Mouse (Mus musculus) bone marrow macrophage, adult 2 months (primary cell): ENCODE results near the gene Rps4x.

Source experiments
- CTCF ChIP-seq: IDR thresholded peaks from 2 replicates; pipeline ENCODE4 v1.5.1; 2012; ENCODE audit warnings: low read depth, mild to moderate bottlenecking, low read length, moderate library complexity
- POLR2A ChIP-seq: IDR thresholded peaks from 2 replicates; pipeline ENCODE4 v1.6.1; 2012; ENCODE audit warnings: mild to moderate bottlenecking, low read depth, low read length, borderline replicate concordance

DNA sequence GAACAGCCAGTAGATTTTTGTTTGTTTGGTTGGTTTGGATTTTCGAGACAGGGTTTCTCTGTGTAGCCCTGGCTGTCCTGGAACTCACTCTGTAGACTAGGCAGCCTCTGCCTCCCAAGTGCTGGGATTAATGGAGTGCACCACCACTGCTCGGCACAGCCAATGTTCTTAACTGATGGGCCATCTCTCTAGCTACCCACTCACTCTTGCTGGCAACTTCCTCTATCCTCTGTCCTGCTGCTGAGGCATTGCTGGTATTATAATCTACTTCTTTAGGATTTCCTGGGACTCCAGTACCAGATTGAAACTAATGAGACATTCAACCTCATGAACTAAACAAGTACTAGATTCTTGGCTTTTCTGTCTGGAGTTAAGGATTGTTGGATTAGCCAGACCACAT is 28.7 kb downstream of the Rps4x start:
- TF ChIP-seq CTCF (no peak), POLR2A (no peak)
